Mouse (Mus musculus) testis, adult 2 months (tissue): ENCODE measurements around the gene Atf4.

ENCODE experiments used
- CTCF ChIP-seq: fragments of 200-500 bp; IDR thresholded peaks from 2 replicates; pipeline ENCODE4 v1.5.1; 2012; ENCODE audit warnings: low read depth, mild to moderate bottlenecking, inconsistent platforms, low read length, moderate library complexity; ENCODE audit not compliant: control insufficient read depth, insufficient read depth, insufficient replicate concordance
- POLR2A ChIP-seq: fragments of 200-500 bp; IDR thresholded peaks from 2 replicates; pipeline ENCODE4 v1.6.1; 2012; ENCODE audit warnings: low read depth, mild to moderate bottlenecking, inconsistent platforms, low read length, moderate library complexity; ENCODE audit not compliant: control insufficient read depth

DNA sequence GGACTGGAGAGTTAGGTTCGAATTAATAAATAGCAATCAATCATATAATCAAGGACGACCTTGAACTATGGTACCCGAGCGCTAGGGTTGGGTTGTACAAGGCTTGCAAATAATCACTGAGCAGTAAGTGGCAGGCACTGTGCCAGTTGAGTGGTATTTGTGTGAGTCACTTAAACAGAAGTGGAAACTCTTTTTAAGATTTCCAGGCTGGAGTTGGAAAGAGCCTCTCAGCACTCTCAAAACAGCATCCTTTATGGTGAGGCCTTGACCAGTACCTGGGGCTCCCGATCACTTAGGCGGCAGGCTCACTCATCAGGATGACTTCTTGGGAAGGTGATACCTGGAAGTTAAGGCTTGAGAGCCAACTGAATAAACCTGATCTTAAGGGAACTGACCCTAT lies 777 bp upstream of the Atf4 start:
- TF ChIP-seq POLR2A (no peak), CTCF (no peak)
